Mouse (Mus musculus): ENCODE measurements around the gene Hmx2. TPM values are rescaled to one million over a fixed set of nuclear protein-coding genes. Genes with fewer than 3 reads are reported as not detected.

Hmx2 gene
- total and polyA plus RNA-seq, 2 experiments from 2014 or later, result not detected

DNA sequence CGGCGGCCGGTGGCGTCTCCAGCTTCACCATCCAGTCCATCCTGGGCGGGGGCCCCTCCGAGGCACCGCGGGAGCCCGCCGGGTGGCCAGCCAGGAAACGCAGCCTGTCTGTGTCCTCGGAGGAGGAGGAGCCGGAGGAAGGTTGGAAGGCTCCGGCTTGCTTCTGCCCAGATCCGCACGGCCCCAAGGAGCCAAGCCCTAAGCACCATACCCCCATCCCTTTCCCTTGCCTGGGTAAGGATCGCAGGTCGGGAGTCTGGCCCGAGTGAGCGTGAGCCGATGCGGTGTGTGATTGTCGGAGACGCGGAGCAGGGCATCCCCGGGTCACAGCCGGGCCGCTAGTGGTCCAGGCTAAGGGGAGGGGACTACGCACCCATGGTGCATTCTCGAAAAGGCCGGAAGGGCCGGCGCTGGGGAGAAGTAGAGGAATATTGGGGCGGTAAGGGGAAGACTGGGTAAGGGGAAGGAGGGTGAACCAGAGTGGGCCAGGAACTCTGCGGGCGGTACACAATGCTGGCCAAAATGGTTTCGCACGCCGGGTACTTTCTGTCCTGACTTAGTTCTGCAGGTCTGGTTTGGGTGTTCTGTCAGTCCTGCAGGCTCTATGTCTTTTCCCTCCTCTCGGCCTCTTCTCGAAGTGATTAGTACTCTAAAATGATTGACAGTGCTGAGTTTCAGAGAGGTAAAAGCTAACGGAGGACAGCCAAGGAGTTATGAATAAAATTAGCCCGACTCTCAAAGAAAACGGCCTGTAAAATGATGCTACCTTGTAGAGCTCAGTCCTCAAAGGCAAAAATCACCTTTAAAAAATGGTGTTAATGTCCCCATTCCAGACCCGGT is 6.0 kb downstream of the Hmx2 start:
- no peak for DNase-seq (ENCODE audit: low spot score)
- peaks cover 93% of the 10 kb centered on the region for H3K27me3 ChIP-seq (ENCODE audit: control insufficient read depth, insufficient read depth, low read length)
- peaks cover 4% of the 10 kb centered on the region; the same call in 1 of the 2 replicates for H3K4me1 ChIP-seq (ENCODE audit: control insufficient read depth, insufficient read depth)
- peak; percentile 34 for ATAC-seq (ENCODE audit: insufficient read depth, low read depth)
- no peak overlapping the region for H3K9ac ChIP-seq (replicated peaks; ENCODE audit: low read depth, low read length)
- no peak for TF ChIP-seq EP300 (IDR thresholded peaks at IDR 0.05; ENCODE audit: low read depth)
- TF ChIP-seq CTCF (IDR thresholded peaks at IDR 0.05; ENCODE audit: low read depth), result no peak
- peak overlapping the region; percentile 37 for H3K4me3 ChIP-seq (ENCODE audit: low read depth, low read length)
- no peaks in the 10 kb centered on the region for H3K9me3 ChIP-seq (replicated peaks; ENCODE audit: control insufficient read depth, low read length)
- H3K36me3 ChIP-seq (replicated peaks; ENCODE audit: control insufficient read depth, insufficient read depth, low read length), result no peaks in the 10 kb centered on the region
- H3K27ac ChIP-seq (ENCODE audit: low read depth), result no peak overlapping the region
- under 1% methylated on average over 45 of the region's 45 CpGs for WGBS
- peak overlapping the region; percentile 58 for H3K4me2 ChIP-seq (ENCODE audit: low read depth, low read length)

DNA sequence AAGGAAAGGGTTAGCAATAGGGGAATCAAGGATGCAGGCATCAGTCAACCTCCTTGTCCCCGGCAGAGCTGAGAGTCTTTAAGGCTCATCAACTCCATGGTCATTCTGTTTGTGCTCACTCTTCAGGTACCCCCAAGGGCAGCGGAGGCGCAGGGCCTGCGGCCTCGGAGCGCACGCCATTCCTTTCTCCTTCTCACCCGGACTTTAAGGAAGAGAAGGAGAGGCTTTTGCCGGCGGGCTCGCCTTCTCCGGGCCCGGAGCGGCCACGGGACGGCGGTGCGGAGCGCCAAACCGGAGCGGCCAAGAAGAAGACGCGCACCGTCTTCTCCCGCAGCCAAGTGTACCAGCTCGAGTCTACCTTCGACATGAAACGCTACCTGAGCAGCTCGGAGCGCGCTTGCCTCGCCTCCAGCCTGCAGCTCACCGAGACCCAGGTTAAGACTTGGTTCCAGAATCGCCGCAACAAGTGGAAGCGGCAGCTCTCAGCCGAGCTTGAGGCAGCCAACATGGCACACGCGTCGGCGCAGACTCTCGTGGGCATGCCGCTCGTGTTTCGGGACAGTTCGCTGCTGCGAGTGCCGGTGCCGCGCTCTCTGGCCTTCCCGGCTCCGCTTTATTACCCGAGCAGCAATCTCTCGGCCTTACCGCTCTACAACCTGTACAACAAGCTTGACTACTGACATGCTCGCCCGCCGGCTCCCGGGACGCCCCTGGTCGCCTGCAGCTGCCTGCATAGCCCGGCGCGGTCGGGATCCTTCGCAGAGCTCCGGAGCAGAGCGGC is 6.9 kb downstream of the Hmx2 start:
- H3K27ac ChIP-seq (ENCODE audit: low read depth), result no peak overlapping the region
- WGBS, result 1% methylated on average over 68 of the region's 68 CpGs
- H3K9me3 ChIP-seq (replicated peaks; ENCODE audit: control insufficient read depth, low read length), result no peaks in the 10 kb centered on the region
- H3K4me2 ChIP-seq (ENCODE audit: low read depth, low read length), result peak overlapping the region; percentile 38
- H3K27me3 ChIP-seq (ENCODE audit: control insufficient read depth, insufficient read depth, low read length), result peaks cover 84% of the 10 kb centered on the region
- H3K4me1 ChIP-seq (ENCODE audit: control insufficient read depth, insufficient read depth), result peaks cover 4% of the 10 kb centered on the region; the same call in 1 of the 2 replicates
- TF ChIP-seq EP300 (IDR thresholded peaks at IDR 0.05; ENCODE audit: low read depth) (no peak), CTCF (IDR thresholded peaks at IDR 0.05; ENCODE audit: low read depth) (no peak)
- peak overlapping the region; percentile 24 for H3K4me3 ChIP-seq (ENCODE audit: low read depth, low read length)
- H3K36me3 ChIP-seq (replicated peaks; ENCODE audit: control insufficient read depth, insufficient read depth, low read length), result no peaks in the 10 kb centered on the region
- H3K9ac ChIP-seq (replicated peaks; ENCODE audit: low read depth, low read length), result no peak overlapping the region
- DNase-seq (ENCODE audit: low spot score) (no peak), ATAC-seq (ENCODE audit: insufficient read depth, low read depth) (no peak)

DNA sequence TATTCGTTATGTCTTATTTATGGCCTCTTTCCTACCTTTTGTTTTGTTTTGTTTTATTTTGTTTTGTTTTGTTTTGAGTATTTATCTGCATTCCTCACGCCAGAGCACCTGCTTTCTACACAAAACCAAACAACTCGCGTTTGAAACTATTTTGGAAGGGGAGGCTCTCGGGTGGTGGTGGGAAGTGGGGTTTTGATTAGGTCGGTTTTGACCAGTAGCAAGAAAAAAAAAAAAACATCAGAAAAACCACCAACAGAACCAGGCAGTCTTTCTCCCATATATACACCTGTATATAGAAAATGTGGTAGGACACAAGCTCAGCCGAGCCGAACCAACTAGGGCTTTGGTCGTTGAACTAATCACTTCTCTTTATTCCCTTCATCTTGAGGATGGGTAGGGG is 7.5 kb downstream of the Hmx2 start:
- peaks cover 78% of the 10 kb centered on the region for H3K27me3 ChIP-seq (ENCODE audit: control insufficient read depth, insufficient read depth, low read length)
- no peak for TF ChIP-seq CTCF (IDR thresholded peaks at IDR 0.05; ENCODE audit: low read depth)
- no peak for TF ChIP-seq EP300 (IDR thresholded peaks at IDR 0.05; ENCODE audit: low read depth)
- DNase-seq (ENCODE audit: low spot score) (no peak), ATAC-seq (ENCODE audit: insufficient read depth, low read depth) (no peak)
- 3% methylated on average over 9 of the region's 9 CpGs for WGBS
- H3K4me3 ChIP-seq (ENCODE audit: low read depth, low read length), result peak overlapping the region; percentile 24; the same call in 1 of the 2 replicates
- H3K27ac ChIP-seq (ENCODE audit: low read depth), result no peak overlapping the region
- H3K9ac ChIP-seq (replicated peaks; ENCODE audit: low read depth, low read length), result no peak overlapping the region
- no peaks in the 10 kb centered on the region for H3K36me3 ChIP-seq (replicated peaks; ENCODE audit: control insufficient read depth, insufficient read depth, low read length)
- H3K4me2 ChIP-seq (ENCODE audit: low read depth, low read length), result no peak overlapping the region; the same call in 1 of the 2 replicates
- no peaks in the 10 kb centered on the region for H3K9me3 ChIP-seq (replicated peaks; ENCODE audit: control insufficient read depth, low read length)
- H3K4me1 ChIP-seq (ENCODE audit: control insufficient read depth, insufficient read depth), result peaks cover 9% of the 10 kb centered on the region

DNA sequence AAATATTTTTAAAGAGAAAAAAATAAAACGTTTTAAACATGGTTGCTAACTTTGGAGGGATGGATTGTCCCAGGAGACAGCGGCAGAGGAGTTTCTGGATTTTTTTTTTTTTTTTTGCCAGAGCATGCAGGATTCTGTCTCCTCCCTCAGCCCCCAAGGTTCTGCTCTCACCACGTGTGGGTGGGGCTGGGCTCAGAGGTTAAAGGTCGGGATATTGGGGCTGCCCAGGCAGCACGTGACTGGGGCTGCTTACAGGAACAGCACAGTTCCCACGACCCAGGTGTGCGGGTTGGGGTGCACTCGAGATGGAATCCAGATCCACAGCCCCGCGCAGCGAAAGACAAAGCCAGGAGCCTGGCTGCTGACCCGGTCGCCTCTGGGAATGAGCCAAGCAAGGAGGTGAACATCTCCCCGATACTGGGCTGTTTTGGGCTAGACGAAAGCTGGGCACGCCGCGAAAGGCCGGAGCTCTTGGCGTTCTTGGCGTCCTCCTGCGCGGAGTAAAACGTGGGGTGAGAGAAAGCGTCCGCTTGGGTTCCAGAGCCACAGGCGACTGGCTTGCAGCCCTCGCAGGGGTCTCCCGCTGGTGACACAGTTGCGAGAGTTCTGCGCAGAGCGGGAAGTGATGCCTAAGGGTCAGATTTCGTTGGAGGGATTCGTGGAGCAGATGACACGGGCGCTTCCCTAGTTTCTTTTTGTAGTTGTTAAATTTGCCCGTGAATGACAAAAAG is 8.1 kb downstream of the Hmx2 start:
- Histone ChIP-seq H3K4me2 (ENCODE audit: low read depth, low read length) (no peak overlapping the region), H3K9me3 (replicated peaks; ENCODE audit: control insufficient read depth, low read length) (no peaks in the 10 kb centered on the region), H3K27ac (ENCODE audit: low read depth) (no peak overlapping the region), H3K36me3 (replicated peaks; ENCODE audit: control insufficient read depth, insufficient read depth, low read length) (no peaks in the 10 kb centered on the region; the same call in 1 of the 2 replicates), H3K4me1 (ENCODE audit: control insufficient read depth, insufficient read depth) (peaks cover 13% of the 10 kb centered on the region), H3K27me3 (ENCODE audit: control insufficient read depth, insufficient read depth, low read length) (peaks cover 72% of the 10 kb centered on the region), H3K9ac (replicated peaks; ENCODE audit: low read depth, low read length) (no peak overlapping the region), H3K4me3 (ENCODE audit: low read depth, low read length) (peak overlapping the region; percentile 6; the same call in 1 of the 2 replicates)
- no peak for ATAC-seq (ENCODE audit: insufficient read depth, low read depth)
- no peak for TF ChIP-seq EP300 (IDR thresholded peaks at IDR 0.05; ENCODE audit: low read depth)
- TF ChIP-seq CTCF (IDR thresholded peaks at IDR 0.05; ENCODE audit: low read depth), result no peak
- DNase-seq (ENCODE audit: low spot score), result no peak
- WGBS, result 1% methylated on average over 37 of the region's 37 CpGs

DNA sequence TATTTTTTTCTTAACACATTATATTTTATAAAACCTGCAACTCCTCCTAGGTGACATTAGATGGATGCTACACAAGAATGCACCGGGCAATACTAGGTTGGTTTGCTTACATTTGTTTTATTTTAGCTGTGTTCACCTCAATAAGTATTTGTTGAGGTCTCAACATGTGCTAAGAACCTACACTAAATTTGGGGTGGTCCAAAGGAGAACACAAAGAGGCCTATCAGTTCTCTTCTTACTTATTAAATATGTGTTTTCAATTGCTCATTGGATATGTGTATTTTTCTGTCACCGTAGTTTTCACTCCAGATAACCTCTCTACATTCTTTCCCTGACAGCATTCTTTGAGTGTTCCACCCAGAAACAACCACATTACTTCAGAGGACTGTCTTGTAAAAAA is 9.2 kb downstream of the Hmx2 start:
- TF ChIP-seq CTCF (IDR thresholded peaks at IDR 0.05; ENCODE audit: low read depth) (no peak), EP300 (IDR thresholded peaks at IDR 0.05; ENCODE audit: low read depth) (no peak)
- WGBS, result 50% methylated on average over 2 of the region's 2 CpGs

More for the DNA sequence above, 9.2 kb downstream of the Hmx2 start:
- Histone ChIP-seq H3K4me3 (ENCODE audit: low read depth, low read length) (no peak overlapping the region), H3K27me3 (ENCODE audit: control insufficient read depth, insufficient read depth, low read length) (peaks cover 61% of the 10 kb centered on the region), H3K36me3 (replicated peaks; ENCODE audit: control insufficient read depth, insufficient read depth, low read length) (peaks cover 10% of the 10 kb centered on the region), H3K4me1 (ENCODE audit: control insufficient read depth, insufficient read depth) (peaks cover 13% of the 10 kb centered on the region), H3K4me2 (ENCODE audit: low read depth, low read length) (no peak overlapping the region), H3K9ac (replicated peaks; ENCODE audit: low read depth, low read length) (no peak overlapping the region), H3K27ac (ENCODE audit: low read depth) (no peak overlapping the region), H3K9me3 (replicated peaks; ENCODE audit: control insufficient read depth, low read length) (no peaks in the 10 kb centered on the region)
- ATAC-seq (ENCODE audit: insufficient read depth, low read depth) (no peak), DNase-seq (ENCODE audit: low spot score) (no peak)
